Mouse (Mus musculus) spleen, postnatal 36 days (tissue): ENCODE measurements around the gene Btbd16.
A peak's percentile ranks its signal among the peaks of the same experiment; 100 is the strongest.

Experiments
- DNase-seq, 2 experiments: peaks; one replicate each; pipeline ENCODE4 v3.0.0; 2022; ENCODE audit warnings: low spot score in 2 of 2, mixed read lengths in 1 of 2

Gene Btbd16

DNA sequence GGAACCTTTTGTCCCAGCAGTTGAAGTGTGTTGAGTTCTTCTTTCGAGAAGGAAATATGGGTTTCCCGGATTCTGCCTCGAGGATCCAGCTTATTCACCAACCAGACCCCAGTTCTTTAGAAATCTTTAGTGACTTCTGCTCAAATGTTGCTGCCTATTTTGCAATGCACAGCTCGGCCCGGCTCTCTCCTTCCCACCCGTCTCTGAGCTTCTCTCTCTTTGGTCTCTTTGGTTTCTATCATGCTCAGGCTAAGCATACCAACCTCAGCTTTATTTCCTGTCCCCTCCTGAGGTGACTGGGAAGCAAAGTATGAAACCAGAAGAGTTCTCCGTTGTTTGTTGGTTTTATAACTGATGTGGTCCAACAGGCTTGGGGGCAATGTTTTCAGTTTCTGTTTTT, 42.4 kb downstream of the Btbd16 start:
- DNase-seq, result no peak

DNA sequence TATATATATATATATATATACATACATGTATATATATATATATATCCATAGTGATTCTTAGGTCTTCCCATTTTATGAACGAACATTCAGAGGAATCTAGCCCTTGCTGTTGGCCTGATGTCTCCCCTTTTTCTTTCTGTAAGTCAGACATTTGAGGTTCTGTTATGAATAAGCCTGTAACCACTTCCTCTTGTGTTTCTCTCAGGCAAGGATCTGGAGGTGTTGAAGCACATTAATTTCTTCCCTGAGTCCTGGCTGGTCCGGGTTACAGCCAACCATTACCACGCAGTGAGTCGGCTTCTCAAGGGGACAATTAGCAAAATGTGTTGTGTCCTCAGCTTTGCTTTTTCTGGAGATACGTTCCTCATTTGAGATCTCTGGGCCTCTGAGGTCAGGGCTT, 44.9 kb downstream of the Btbd16 start:
- no peak for DNase-seq

DNA sequence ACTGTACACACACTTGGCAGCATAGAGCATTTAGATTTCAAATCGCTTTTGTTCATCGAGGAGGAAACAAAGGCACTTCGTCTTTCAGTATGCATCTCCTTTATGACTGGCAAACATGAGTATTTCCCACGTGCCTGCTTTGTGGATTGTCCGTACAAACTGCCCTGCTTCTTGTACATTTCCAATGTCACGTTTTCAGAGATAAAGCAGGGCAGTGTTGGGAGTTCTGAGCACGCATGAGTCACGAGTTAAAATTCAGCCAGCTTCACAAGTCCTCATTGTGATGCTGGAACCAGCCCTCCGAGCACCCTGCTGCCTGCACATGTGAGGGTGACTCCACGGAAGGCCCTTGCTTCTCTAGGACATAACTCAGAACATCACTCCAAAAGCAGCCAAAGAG, 45.8 kb downstream of the Btbd16 start:
- DNase-seq, result no peak

DNA sequence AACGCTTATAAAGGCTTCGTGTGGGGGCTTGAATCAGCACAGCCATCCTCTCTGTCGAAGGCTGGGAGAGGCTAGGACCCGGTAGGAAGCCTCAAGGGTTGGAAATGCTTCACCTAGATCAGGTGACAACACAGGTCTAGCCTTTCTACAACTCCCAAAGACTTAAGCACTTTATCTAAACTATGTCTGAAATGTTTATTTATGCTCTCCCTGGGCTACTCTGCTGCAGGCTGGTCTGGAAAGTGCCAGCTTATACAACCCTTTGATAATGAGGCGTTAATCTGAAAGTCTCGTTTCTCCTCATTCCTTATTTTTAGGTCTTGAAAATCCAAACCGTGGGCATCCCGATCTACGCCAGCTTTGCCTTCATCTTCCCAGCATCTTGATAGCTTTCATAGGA, 50.1 kb downstream of the Btbd16 start:
- no peak for DNase-seq

DNA sequence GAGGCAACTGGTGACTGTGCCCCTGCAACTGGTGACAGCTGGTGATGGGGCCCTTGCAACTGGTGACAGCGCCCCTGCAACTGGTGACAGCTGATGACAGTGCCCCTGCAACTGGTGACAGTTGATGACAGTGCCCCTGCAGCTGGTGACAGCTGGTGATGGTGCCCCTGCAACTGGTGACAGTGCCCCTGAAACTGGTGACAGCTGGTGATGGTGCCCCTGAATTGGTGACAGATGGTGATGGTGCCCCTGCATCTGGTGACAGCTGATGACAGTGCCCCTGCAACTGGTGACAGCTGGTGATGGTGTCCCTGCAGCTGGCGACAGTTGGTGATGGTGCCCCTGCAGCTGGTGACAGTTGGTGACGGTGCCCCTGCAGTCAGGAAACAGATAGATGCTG, 52.5 kb downstream of the Btbd16 start:
- DNase-seq, result no peak

DNA sequence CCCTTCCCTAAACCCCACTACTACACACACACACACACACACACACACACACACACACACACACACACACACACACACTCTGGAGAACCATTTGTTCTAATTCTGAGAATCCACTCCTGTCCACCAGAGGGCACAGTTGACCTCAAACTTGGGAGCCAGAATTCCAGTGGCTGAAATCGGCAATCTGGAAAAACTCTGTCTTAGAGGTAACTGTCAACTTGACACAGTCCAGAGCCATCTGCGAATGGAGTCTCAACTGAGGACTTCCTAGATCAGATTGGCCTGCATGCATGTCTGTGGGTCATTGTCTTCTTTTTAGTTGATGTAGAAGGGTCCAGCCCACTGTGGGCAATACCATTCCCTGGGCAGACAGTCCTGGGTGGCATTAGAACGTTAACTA, 53.6 kb downstream of the Btbd16 start:
- DNase-seq, result no peak

DNA sequence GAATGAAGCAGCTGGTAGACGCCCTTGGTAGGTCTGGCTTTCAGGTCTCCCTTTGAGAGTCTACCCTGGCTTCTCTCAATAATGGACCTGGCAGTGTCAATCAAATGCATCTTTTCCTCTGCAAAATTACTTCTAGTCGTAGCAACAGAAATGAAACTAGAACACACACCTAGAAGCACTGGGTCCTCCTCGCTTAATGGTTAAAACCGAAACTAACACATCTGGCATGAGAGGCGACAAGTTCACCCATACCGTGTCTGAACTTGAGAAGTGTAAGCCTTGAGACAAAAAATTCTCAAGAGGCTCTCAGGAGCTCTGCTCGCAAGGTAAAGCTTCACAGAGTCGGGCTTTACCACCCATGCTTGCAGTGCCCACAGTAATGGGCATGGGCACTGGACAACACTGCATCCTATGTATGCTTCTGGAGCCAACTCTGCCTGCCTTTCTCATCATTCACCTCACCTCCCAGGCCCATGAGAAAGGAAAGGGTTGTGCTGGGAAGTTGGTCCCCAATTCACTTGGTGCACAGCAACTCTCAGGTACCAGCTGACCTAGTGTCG, 54.1 kb downstream of the Btbd16 start:
- peak; percentile 14 to 27 for DNase-seq

DNA sequence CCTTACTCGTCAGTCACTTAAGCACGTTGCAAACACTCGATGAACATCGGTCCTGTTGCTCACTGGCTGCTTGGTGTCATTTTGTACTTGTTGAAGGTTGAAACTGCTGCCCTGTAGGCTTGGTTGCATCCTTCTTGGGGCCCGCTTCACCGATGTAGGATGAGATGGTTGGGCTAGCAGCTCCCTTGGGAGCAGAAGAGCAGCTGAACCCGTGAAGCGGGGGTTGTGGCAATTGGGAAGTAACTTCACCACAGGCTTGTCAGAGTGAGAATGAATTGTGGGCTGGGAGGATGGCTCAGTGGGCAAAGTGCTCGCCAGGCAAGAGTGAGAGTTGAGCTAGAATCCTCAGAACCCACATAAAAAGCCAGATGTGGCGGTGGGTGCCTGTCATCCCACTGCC, 54.6 kb downstream of the Btbd16 start:
- peak; percentile 14 to 32 for DNase-seq

DNA sequence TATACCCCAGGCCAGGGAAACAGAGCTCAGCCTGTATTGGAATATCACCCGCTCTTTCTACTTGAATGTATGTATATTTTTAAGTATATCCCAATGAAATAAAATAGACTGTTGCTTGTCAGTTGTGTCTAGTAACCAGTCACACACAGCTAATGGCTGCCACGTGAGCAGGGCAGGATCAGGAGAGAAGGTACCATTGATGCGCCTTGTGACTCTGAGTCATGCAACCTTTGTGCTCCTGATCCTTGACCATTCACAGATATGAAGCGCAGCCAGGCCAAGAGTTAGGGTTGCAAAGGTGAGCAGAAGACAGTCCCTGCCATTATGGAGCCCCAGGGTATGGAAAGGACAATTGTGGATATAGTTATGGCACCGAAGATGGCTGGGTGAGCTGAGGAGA, 57.7 kb downstream of the Btbd16 start:
- DNase-seq, result no peak

DNA sequence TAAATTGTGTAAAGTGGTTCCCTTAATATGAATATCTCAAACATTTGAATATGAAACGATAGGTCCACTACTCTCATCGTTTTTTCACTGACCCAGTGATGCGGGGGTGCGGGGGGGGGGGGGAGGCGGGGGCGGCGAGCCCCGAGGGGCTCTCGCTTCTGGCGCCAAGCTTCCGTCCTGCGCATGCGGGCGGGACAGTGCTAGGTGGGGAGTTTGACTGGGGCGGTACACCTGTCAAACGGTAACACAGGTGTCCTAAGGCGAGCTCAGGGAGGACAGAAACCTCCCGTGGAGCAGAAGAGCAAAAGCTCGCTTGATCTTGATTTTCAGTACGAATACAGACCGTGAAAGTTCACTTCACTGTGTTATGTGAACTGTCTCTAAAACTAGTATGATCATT, 60.4 kb downstream of the Btbd16 start:
- DNase-seq, result no peak

DNA sequence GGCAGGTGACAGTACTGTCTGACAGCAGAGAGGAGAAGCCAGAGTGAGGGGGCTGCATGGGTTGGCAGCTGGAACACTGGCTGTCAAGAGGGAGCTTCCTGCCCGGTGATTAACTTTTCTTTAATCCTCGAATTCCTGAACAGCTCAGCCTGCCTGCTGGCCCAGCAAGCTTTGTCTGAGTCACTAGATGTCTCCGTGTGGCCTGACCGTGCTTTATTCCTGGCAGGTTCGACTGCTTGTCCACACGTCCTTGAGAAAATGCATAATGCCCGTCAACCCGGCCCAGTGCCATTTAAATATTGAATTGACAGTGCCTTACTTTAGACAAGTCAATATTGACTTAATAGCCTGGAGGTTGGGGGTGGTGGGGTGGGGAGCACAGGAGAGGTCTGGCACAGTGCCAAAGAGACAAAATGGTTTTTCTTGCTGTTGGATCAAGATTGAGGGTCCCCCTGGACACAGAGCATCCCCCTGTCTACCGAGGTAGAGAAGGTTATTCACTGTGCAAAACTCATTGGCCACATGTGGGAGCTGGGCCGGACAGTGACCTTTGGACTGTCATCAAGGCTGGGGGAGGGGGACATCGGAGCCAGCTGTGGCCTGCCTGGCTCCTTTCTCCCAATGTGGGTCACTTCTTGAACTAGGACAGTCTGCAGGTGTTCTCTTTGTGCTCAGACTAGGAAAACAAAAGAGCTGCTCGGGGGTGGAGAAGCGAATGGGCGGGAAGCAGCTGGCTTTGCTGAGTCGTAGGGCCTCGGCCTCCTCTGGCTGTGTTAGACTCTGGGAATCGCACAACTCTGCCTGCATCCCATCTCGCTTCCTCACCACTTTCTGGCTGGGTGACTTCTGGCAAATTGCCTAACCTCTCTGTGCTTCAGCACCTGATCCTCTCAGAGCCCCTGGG, 61.3 kb downstream of the Btbd16 start:
- DNase-seq, result no peak

DNA sequence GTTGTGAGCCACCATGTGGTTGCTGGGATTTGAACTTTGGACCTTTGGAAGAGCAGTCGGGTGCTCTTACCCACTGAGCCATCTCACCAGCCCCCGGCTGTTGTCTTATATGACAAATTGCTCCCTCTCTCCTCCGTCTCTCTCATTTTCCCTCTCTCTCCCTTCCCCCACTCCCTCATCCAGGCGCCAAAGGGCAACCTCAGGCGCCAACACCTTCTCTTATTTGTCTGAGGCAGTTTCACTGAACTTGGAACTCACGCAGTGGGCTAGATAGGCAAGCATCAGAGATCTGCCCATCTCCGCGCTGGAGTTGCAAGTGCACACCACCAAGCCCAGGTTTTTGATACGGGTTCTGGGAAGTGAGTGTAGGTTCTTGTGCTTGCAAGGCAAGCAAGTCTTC, 62.2 kb downstream of the Btbd16 start:
- DNase-seq, result no peak

DNA sequence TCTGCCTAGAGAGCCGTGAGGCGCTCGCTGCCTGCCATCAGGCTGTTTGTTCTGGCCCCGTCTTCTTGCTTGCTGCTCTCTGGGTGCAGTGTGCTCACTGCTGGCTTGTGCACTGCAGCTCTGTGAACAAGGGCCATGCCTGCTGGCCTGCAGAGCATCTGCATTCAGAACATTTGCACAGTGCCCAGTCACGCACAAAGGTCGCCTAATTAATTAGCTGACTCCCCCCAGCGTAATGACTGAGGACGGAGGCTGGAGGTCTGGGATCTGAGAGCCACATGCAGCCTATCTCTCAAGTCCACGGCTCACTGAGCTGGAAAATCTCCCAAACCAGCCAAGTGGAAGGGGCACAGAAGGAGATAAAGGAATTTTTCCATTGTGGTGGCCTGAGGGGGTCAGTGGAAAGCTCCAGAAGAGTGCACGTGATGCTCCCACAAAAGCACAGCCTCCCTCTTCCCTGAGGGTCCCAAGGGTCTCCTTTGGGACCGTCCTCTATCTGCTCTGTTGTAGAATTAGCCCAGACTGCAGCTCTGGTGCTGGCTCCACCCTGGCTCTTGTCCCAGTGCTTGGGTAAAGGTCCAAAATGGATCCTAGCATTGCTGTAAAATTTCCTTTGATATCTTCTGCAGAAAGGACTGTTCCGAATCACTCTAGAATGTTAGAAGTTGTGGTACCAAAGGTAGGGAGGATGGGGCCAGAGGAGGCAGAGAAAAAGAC, 64.2 kb downstream of the Btbd16 start:
- DNase-seq, result no peak

DNA sequence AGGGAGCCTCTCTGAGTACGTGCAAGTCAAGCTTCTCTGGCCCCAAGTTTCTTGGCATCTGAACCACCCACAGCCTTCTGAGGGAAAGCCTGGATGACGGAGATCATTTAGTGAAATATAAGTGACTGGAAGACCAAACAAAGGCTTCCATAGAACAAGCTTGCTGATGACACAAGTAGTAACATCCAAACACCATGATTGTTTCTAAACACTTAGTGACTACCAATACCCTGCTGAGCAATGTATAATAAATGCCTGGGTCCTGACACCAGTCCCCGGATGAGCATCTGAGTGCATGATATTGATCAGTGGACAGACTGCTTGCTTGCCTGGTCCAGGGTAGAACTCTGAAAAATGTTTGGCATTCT, 64.8 kb downstream of the Btbd16 start:
- no peak for DNase-seq

DNA sequence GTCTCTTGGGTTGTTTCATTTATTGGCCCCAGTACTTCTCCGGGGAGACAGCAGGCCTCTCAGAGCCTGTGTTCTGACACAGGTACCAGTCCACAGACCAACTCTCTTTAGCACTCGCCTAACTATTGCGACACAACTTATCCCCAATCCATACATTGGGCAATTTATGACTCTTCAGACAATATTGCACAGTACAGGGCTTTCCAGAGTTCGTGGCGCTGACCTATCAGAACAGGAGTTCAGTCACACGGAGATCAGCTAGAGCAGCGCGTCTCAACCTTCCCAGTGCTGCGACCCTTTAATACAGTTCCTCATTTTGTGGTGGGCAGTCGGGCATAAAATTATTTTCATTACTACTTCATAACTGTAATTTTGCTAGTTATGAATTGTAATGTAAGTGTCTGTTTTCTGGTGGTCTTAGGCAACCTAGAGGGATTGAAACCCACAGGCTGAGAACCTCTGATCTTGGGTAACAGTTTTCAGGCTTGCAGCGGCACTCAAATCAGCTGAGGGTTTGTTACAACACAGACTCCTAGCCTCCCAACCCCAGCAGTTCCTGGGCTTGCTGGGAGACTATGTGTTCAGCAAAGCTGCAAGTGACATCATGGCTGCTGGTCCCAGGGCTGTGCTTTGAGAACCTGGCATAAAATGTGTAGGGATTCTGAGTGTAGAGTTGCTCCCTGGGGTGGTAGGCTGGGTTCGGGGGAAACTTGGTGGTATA, 65.7 kb downstream of the Btbd16 start:
- DNase-seq, result no peak

DNA sequence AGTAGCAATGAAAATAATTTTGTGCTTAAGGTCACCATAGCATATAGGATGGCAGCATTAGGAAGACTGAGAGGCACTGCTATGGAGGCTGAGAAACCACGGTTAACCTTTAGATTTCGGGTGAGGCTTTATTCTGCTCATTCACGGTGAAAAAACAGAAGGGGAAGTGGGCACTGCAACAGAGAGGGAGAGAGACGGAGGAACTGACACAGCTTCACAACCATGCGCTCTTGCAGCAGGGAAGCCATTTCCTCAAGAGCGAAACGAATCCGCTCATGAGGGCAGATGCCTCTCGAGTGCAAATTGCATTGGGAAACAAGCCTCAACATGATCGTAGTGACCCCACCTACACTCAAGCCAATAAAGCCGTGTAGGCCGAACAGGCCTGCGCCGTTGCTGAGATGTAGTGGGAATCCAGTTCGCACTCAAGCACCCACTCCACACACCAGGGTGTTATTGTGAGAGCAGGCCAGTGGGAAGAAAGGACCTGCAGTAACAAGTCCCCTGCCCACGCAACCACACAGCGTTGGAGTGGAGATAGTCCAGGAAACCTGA, 73.4 kb downstream of the Btbd16 start:
- DNase-seq, result peak; percentile 41 to 45

DNA sequence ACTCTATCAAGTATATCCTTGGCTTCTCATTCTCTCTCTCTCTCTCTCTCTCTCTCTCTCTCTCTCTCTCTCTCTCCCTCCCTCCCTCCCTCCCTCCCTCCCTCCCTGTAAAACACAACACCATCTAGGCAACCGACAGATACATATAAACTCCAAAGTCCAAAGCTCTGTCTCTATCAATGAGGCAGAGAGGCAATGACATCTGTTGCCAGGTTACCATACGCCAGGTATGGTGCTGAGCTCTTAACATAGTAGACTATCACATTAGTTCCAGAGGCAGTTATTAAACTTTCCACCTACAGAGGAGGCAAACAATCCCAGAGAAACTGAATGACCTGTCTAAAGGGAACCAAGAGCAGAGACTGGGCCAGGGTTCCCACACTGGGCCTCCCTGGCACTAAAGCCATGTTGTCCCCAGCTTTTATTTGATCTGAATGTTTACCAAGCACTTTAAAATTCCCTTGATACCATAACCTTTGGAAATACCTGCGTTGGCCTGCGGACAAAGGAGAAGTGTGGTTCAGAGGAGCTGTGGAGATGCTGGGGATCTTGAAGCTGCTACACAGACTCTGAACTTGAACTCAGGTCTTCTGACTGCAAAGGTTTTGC, 80.9 kb downstream of the Btbd16 start:
- DNase-seq, result no peak

DNA sequence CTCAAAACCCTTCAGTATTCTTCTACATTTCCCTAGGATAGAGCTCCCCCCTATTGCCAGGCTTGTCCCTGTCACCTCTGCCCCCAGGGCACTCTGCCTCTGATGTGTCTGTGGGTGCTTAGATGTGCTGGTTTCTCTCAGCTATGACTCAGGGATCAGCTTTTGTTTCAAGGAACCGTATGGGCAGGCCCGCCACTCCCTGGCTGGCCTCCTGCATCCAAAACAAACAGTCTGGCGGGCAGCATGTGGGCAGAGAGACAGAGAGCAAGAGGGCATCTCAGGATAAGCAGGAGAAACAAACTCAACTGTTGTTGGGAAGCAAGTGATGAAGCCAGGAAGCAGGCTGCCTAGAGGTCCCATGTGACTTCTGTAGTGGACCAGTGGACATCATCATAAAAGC, 81.8 kb downstream of the Btbd16 start:
- DNase-seq, result no peak

DNA sequence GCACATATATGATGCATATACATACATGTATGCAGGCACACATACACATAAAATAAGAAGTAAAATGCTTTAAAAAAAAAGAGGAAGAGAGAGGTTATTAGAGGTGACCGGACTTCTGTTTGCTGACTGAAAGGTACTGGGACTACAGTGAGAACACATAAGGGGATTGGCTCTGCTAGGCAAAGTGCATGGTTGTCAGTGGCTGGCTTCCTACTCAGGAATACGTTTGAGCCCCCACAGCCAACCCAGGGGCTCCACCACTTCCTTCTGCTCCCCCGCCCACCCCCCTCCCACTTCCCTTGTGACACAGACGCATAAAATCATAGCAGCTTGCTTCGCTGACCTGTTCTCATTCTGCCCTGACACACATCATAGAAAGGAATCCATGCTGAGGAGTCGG, 84.1 kb downstream of the Btbd16 start:
- DNase-seq, result peak; percentile 18 to 36

DNA sequence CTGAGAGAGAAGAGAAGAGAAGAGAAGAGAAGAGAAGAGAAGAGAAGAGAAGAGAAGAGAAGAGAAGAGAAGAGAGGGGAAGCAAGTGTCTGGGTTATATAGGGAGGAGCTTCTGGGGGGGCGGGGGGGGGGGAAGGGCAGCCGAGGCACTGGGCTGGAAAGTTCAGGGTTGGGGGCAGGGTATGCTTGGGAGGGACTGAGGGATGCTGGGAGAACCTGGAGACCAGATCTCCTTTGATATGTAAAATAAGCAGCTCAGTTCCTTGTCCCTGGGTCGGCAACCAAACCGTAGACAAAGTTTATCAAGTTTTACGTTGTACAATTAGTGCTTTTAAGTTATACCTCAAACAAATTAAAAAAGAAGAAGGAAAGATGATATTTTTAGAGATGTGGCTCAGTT, 86.1 kb downstream of the Btbd16 start:
- no peak for DNase-seq

DNA sequence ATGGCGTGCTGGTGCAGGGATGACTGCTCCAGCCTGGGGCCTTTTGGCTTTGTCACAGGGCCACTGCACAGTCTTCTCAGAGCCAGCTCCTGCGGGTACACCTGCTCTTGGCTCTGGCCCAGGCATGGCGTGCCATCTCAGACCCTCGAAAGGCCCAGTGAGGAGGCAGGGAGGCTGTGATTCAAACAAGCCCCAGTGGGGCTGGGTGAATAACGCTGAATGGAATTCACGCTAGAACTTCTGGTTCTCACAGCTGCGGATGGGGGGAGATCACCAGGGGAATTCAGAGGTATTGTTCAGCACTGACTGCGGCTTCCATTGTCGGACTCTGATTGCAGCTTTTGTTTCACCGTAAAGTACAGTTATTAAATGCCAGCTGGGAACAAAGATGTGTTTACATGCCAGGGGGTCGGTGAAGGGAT, 86.9 kb downstream of the Btbd16 start:
- no peak for DNase-seq

DNA sequence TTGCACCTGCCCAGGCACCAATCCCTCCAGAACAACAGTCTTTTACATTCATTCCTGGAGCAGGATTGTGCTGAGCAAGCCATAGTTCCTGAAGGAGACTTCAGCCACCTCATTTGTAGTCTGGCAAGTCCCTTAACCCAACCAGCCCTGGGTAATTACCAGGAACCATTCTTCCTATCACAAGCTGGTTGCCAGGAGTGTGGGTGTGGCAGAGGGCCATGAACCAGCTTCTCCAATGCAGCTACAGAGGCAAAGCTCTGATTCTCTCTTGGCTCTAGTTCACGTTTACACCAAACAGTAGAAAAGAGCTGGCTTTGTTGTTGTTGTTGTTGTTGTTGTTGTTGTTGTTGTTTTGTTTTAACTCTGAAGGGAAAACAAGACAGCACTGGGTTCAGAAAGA, 88.6 kb downstream of the Btbd16 start:
- DNase-seq, result no peak
